Mouse (Mus musculus) MEL (cell line): ENCODE data around the gene Atp2a3. TPM values are rescaled to one million over a fixed set of nuclear protein-coding genes. Genes with fewer than 3 reads are reported as not detected.

Experiments
- DNase-seq: peaks from one replicate; pipeline ENCODE4 v3.0.0; 2011; ENCODE audit warnings: low read depth, low spot score
- H3K27ac ChIP-seq: 2 replicates; pipeline ENCODE4 v1.5.1; 2012; ENCODE audit warnings: low read depth, mild to moderate bottlenecking, control low read depth, low read length, moderate library complexity; ENCODE audit not compliant: control insufficient read depth
- H3K27me3 ChIP-seq, 2 experiments: fragments of 150-350 bp in 1 of 2; sonication (generic) in 1 of 2; 2 replicates each; pipeline ENCODE4 v1.6.1; 2012; ENCODE audit warnings: low read length in 2 of 2, mild to moderate bottlenecking in 2 of 2, improper control_type of control experiment in 1 of 2, moderate library complexity in 1 of 2; ENCODE audit not compliant: insufficient read depth in 2 of 2, control insufficient read depth in 1 of 2
- H3K36me3 ChIP-seq, 2 experiments: 2 replicates each; pipeline ENCODE4 v1.6.1; 2012 to 2014; ENCODE audit warnings: low read length in 2 of 2, improper control_type of control experiment in 1 of 2, inconsistent platforms in 1 of 2, mild to moderate bottlenecking in 1 of 2; ENCODE audit not compliant: insufficient read depth in 2 of 2, control insufficient read depth in 1 of 2
- H3K4me1 ChIP-seq, 2 experiments: fragments of 150-350 bp in 1 of 2; sonication (generic) in 1 of 2; 2 replicates each; pipeline ENCODE4 v1.6.1; 2012; ENCODE audit warnings: low read length in 2 of 2, improper control_type of control experiment in 1 of 2, mild to moderate bottlenecking in 1 of 2; ENCODE audit not compliant: insufficient read depth in 2 of 2, control insufficient read depth in 1 of 2
- H3K4me3 ChIP-seq, 2 experiments: fragments of 150-350 bp in 1 of 2; sonication (generic) in 1 of 2; 2 replicates each; pipeline ENCODE4 v1.5.1; 2012; ENCODE audit warnings: low read depth in 2 of 2, low read length in 2 of 2, mild to moderate bottlenecking in 2 of 2, moderate library complexity in 2 of 2, control low read depth in 1 of 2, improper control_type of control experiment in 1 of 2; ENCODE audit not compliant: control insufficient read depth in 1 of 2, insufficient read depth in 1 of 2
- H3K79me2 ChIP-seq: 2 replicates; pipeline ENCODE4 v1.6.1; 2012; ENCODE audit warnings: mild to moderate bottlenecking, low read length, moderate library complexity; ENCODE audit not compliant: control insufficient read depth, poor library complexity, insufficient read depth
- H3K9ac ChIP-seq: 2 replicates; pipeline ENCODE4 v1.6.1; 2012; ENCODE audit warnings: low read depth, mild to moderate bottlenecking, control low read depth, low read length, moderate library complexity; ENCODE audit not compliant: control insufficient read depth, poor library complexity, severe bottlenecking
- H3K9me3 ChIP-seq: fragments of 150-350 bp; sonication (generic); replicated peaks from 2 replicates; pipeline ENCODE4 v1.6.1; 2012; ENCODE audit warnings: mild to moderate bottlenecking, low read length, improper control_type of control experiment, moderate library complexity; ENCODE audit not compliant: insufficient read depth
- BHLHE40 ChIP-seq: IDR thresholded peaks from 2 replicates; pipeline ENCODE4 v1.6.1; 2012; ENCODE audit warnings: low read depth, mild to moderate bottlenecking, inconsistent platforms, low read length, improper control_type of control experiment, borderline replicate concordance
- CTCF ChIP-seq, 3 experiments: IDR thresholded peaks in 2 of 3; conservative IDR thresholded peaks in 1 of 3; 2 replicates each; pipeline ENCODE4 v1.5.1; 2011 to 2012; ENCODE audit warnings: low read length in 3 of 3, low read depth in 2 of 3, mild to moderate bottlenecking in 2 of 3, improper control_type of control experiment in 1 of 3, inconsistent platforms in 1 of 3, mixed read lengths in 1 of 3, moderate library complexity in 1 of 3; ENCODE audit not compliant: control insufficient read depth in 1 of 3, insufficient read depth in 1 of 3, poor library complexity in 1 of 3, severe bottlenecking in 1 of 3
- ELF1 ChIP-seq: IDR thresholded peaks from 2 replicates; pipeline ENCODE4 v1.6.1; 2014; ENCODE audit warnings: low read depth, mild to moderate bottlenecking, inconsistent platforms, low read length, improper control_type of control experiment, moderate library complexity
- GABPA ChIP-seq: IDR thresholded peaks from 2 replicates; pipeline ENCODE4 v1.6.1; 2012; ENCODE audit warnings: low read depth, mild to moderate bottlenecking, inconsistent platforms, low read length, improper control_type of control experiment, moderate library complexity
- HCFC1 ChIP-seq: IDR thresholded peaks from 2 replicates; pipeline ENCODE4 v1.6.1; 2012; ENCODE audit warnings: low read depth, mild to moderate bottlenecking, inconsistent platforms, low read length, improper control_type of control experiment, moderate library complexity
- MAFK ChIP-seq: IDR thresholded peaks from 2 replicates; pipeline ENCODE4 v1.6.1; 2011; ENCODE audit warnings: low read depth, mild to moderate bottlenecking, low read length, improper control_type of control experiment, borderline replicate concordance
- MAX ChIP-seq: IDR thresholded peaks from 2 replicates; pipeline ENCODE4 v1.6.1; 2011; ENCODE audit warnings: low read length, improper control_type of control experiment
- MAZ ChIP-seq: IDR thresholded peaks from 2 replicates; pipeline ENCODE4 v1.6.1; 2012; ENCODE audit warnings: low read depth, mild to moderate bottlenecking, inconsistent platforms, low read length, improper control_type of control experiment
- MEF2A ChIP-seq: IDR thresholded peaks from 2 replicates; pipeline ENCODE4 v1.6.1; 2014; ENCODE audit warnings: low read depth, mild to moderate bottlenecking, inconsistent platforms, low read length, improper control_type of control experiment; ENCODE audit not compliant: poor library complexity, insufficient replicate concordance, severe bottlenecking; ENCODE audit errors: extremely low read depth
- MXI1 ChIP-seq: IDR thresholded peaks from 2 replicates; pipeline ENCODE4 v1.6.1; 2011; ENCODE audit warnings: mild to moderate bottlenecking, low read depth, low read length, improper control_type of control experiment
- MYC ChIP-seq: IDR thresholded peaks from 2 replicates; pipeline ENCODE4 v1.6.1; 2011; ENCODE audit warnings: low read depth, mild to moderate bottlenecking, low read length, improper control_type of control experiment, moderate library complexity
- NELFE ChIP-seq: IDR thresholded peaks from 2 replicates; pipeline ENCODE4 v1.6.1; 2011; ENCODE audit warnings: low read depth, low read length, improper control_type of control experiment
- NRF1 ChIP-seq: IDR thresholded peaks from 2 replicates; pipeline ENCODE4 v1.6.1; 2014; ENCODE audit warnings: low read depth, mild to moderate bottlenecking, inconsistent platforms, low read length, improper control_type of control experiment, moderate library complexity; ENCODE audit not compliant: poor library complexity, insufficient read depth, severe bottlenecking
- RAD21 ChIP-seq: IDR thresholded peaks from 2 replicates; pipeline ENCODE4 v1.6.1; 2011; ENCODE audit warnings: mild to moderate bottlenecking, low read depth, low read length, improper control_type of control experiment
- RCOR1 ChIP-seq: IDR thresholded peaks from 2 replicates; pipeline ENCODE4 v1.6.1; 2012; ENCODE audit warnings: low read depth, mild to moderate bottlenecking, inconsistent platforms, low read length, improper control_type of control experiment
- TAL1 ChIP-seq: IDR thresholded peaks from 2 replicates; pipeline ENCODE4 v1.6.1; 2012; ENCODE audit warnings: mild to moderate bottlenecking, inconsistent platforms, low read length, moderate library complexity, mixed read lengths
- TBP ChIP-seq: IDR thresholded peaks from 2 replicates; pipeline ENCODE4 v1.8.0; 2011; ENCODE audit warnings: low read depth, low read length, improper control_type of control experiment
- UBTF ChIP-seq: IDR thresholded peaks from 2 replicates; pipeline ENCODE4 v1.6.1; 2012; ENCODE audit warnings: low read depth, mild to moderate bottlenecking, inconsistent platforms, low read length, improper control_type of control experiment, moderate library complexity, borderline replicate concordance; ENCODE audit not compliant: insufficient read depth
- USF2 ChIP-seq, 2 experiments: IDR thresholded peaks; 2 replicates each; pipeline ENCODE4 v1.6.1; 2011 to 2012; ENCODE audit warnings: improper control_type of control experiment in 2 of 2, low read length in 2 of 2, borderline replicate concordance in 1 of 2, inconsistent platforms in 1 of 2, low read depth in 1 of 2, mild to moderate bottlenecking in 1 of 2; ENCODE audit not compliant: insufficient read depth in 1 of 2
- ZKSCAN1 ChIP-seq: IDR thresholded peaks from 2 replicates; pipeline ENCODE4 v1.6.1; 2012; ENCODE audit warnings: low read depth, mild to moderate bottlenecking, inconsistent platforms, low read length, improper control_type of control experiment, moderate library complexity
- polyA plus RNA-seq, 2 experiments: library from polyadenylated mRNA; stranded (reverse) in 1 of 2; unstranded in 1 of 2; fragments of >175 nt in 1 of 2; fragments of >200 nt in 1 of 2; gene quantifications; 2 replicates each; pipeline versions ENCODE4 v1.2.1 to v1.2.4; 2012; ENCODE audit warnings: low replicate concordance in 2 of 2, low read depth in 1 of 2; ENCODE audit not compliant: insufficient read length in 2 of 2, insufficient read depth in 1 of 2, missing spikeins in 1 of 2
- total RNA-seq: library from RNA; depleted of rRNA; stranded (reverse); fragments of 300-350 nt; gene quantifications from 2 replicates; pipeline ENCODE4 v1.2.3, GENCODE M21; 2012

Gene Atp2a3
- total and polyA plus RNA-seq, 3 experiments: 10.7 to 49.9 TPM; not detected in 1

- H3K27ac ChIP-seq: no peak overlapping the region
- no peak for TF ChIP-seq NELFE
- TF ChIP-seq ELF1: no peak
- TF ChIP-seq GABPA: no peak
- H3K27me3 ChIP-seq: no peaks in the 10 kb centered on the region
- no peak for DNase-seq
- H3K79me2 ChIP-seq: no peaks in the 10 kb centered on the region
- peaks cover 0 to 3% of the 10 kb centered on the region in 2 experiments; a peak in 1 of 4 replicates for H3K4me1 ChIP-seq
- no peak overlapping the region for H3K9ac ChIP-seq
- H3K9me3 ChIP-seq: no peaks in the 10 kb centered on the region
- no peaks in the 10 kb centered on the region for H3K36me3 ChIP-seq
- H3K4me3 ChIP-seq: no peak overlapping the region
Measured at GRCm38 (mm10) chr11:73031536-73031935, 70.6 kb downstream of the Atp2a3 start.

GRCm38 (mm10) chr11:73036077-73036476 is 75.1 kb downstream of the Atp2a3 start:
- Histone ChIP-seq H3K36me3 (no peaks in the 10 kb centered on the region), H3K27me3 (no peaks in the 10 kb centered on the region), H3K9ac (no peak overlapping the region)
- TF ChIP-seq UBTF (no peak), MXI1 (no peak), MAFK (no peak), GABPA (no peak), BHLHE40 (no peak), NELFE (no peak), RCOR1 (no peak), NRF1 (no peak), TAL1 (no peak), ELF1 (no peak), USF2 (IDR thresholded peaks at IDR 0.05; ENCODE audit: borderline replicate concordance in 1 of 2, insufficient read depth in 1 of 2, low read depth in 1 of 2, low read length in 2 of 2) (no peak), MAX (no peak)
- TF ChIP-seq, all 39 proteins: peak for 0
- no peak for DNase-seq
- Histone ChIP-seq H3K4me1 (no peaks in the 10 kb centered on the region), H3K4me3 (no peak overlapping the region), H3K9me3 (no peaks in the 10 kb centered on the region), H3K79me2 (no peaks in the 10 kb centered on the region), H3K27ac (no peak overlapping the region)

- Histone ChIP-seq H3K27ac (no peak overlapping the region), H3K4me3 (no peak overlapping the region), H3K9me3 (no peaks in the 10 kb centered on the region), H3K79me2 (no peaks in the 10 kb centered on the region), H3K36me3 (no peaks in the 10 kb centered on the region), H3K4me1 (no peaks in the 10 kb centered on the region), H3K9ac (no peak overlapping the region), H3K27me3 (no peaks in the 10 kb centered on the region)
- no peak for DNase-seq
- no peak for TF ChIP-seq CTCF (IDR thresholded peaks at IDR 0.05 in 2 of 3, conservative IDR thresholded peaks at IDR 0.05 in 1 of 3; ENCODE audit: control insufficient read depth in 1 of 3, insufficient read depth in 1 of 3, low read depth in 2 of 3, low read length in 3 of 3, poor library complexity in 1 of 3, severe bottlenecking in 1 of 3)
- TF ChIP-seq RAD21: no peak
- TF ChIP-seq HCFC1: no peak
- TF ChIP-seq MEF2A: no peak
- TF ChIP-seq TBP: no peak
- TF ChIP-seq MYC: no peak
- no peak for TF ChIP-seq MAZ
- no peak for TF ChIP-seq RCOR1
- TF ChIP-seq ZKSCAN1: no peak
Measured at GRCm38 (mm10) chr11:73036889-73037288, 75.9 kb downstream of the Atp2a3 start.
